ENCODE assay signal across 7 mouse cellular contexts in the genomic region with DNA sequence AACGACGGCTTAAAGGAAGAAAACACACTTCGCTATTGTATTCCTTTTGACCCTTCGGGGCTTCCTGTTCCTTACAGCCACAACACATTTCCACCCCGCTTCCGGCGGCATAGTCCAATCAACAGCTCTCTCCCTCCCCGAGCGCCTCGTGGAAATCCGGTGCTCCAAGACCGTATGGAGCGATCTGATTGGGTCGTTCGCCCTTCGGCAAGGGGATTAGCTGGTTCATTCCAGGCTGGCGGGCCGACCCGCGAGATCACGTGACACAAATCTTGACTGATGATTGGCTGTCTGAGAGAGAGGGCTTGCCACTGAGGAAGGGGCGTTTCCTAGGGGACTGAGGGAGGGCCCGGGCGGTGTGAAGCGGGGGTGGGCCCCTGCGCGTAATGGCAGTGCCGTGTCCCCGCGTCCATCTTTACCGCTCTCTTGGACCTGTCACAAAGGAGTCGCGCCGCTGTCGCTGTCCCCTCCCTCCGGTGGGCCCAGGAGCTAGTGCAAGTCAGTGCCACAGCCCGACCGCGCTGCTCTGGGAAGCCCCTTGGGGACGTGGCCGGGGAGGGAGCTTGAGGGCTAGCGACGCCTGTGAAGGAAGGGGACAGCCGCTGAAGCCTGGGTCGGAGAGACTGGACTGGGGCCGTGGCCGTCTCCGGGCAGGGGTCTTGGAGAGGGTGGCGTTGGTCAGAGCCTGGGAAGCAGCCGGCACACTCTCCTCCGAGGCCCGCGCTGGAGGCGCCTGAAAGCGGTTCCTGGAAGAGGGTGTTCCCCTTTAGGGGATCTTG. TPM values are rescaled to one million over a fixed set of nuclear protein-coding genes. Genes with fewer than 3 reads are reported as not detected.
DNase-seq lines count a peak whose midpoint lies in the region; ATAC-seq lines count a peak whose summit lies in the region.

Gene Rspry1, plus strand, starts transcription at position 331 of the 779 bp plus-strand sequence.
Gene Fam192a, minus strand, starts transcription at position 391 of the 779 bp plus-strand sequence.

- no peaks in the 10 kb centered on the region for H3K27me3 ChIP-seq in intestine, embryonic 16.5 days (replicated peaks; ENCODE audit: control insufficient read depth, insufficient read depth, low read length)
- no peaks in the 10 kb centered on the region for H3K27me3 ChIP-seq in midbrain, embryonic 11.5 days (ENCODE audit: control insufficient read depth, insufficient read depth, low read length)

- ATAC-seq in intestine, embryonic 16.5 days, result peak; percentile 100
- ATAC-seq in midbrain, embryonic 11.5 days (ENCODE audit: low FRiP score), result peak; percentile 99

- H3K4me1 ChIP-seq in intestine, embryonic 16.5 days (ENCODE audit: control insufficient read depth, insufficient read depth, low read length), result peaks cover 7% of the 10 kb centered on the region
- peaks cover 19% of the 10 kb centered on the region for H3K4me1 ChIP-seq in midbrain, embryonic 11.5 days (ENCODE audit: control insufficient read depth, insufficient read depth, low read length)

- peak within 1 kb of the TSS; percentile 99 for H3K9ac ChIP-seq in intestine, embryonic 16.5 days (ENCODE audit: low read depth, low read length)
- peak within 1 kb of the TSS; percentile 88 for H3K9ac ChIP-seq in midbrain, embryonic 11.5 days (ENCODE audit: low read length)

- peak within 1 kb of the TSS; percentile 89 for H3K4me2 ChIP-seq in intestine, embryonic 16.5 days (ENCODE audit: low read depth, low read length)
- H3K4me2 ChIP-seq in midbrain, embryonic 11.5 days, result peak within 1 kb of the TSS; percentile 80

- peak within 1 kb of the TSS; percentile 87 for H3K27ac ChIP-seq in intestine, embryonic 16.5 days (ENCODE audit: low read length)
- peak within 1 kb of the TSS; percentile 69 for H3K27ac ChIP-seq in midbrain, embryonic 11.5 days (ENCODE audit: low read depth, low read length)

- no peaks in the 10 kb centered on the region for H3K9me3 ChIP-seq in intestine, embryonic 16.5 days (ENCODE audit: control insufficient read depth, low read length)
- no peaks in the 10 kb centered on the region for H3K9me3 ChIP-seq in midbrain, embryonic 11.5 days (ENCODE audit: control insufficient read depth, low read length)

- intact Hi-C loops in left cerebral cortex, postnatal 36 days (cut with DNase I), result loop anchor here (2.0 to 10.0 kb wide), 2 partner anchors 101 to 213 kb away; partner anchors contain the start of gene Ccl17

- no peaks in the 10 kb centered on the region for H3K36me3 ChIP-seq in intestine, embryonic 16.5 days (ENCODE audit: control insufficient read depth, insufficient read depth, low read length)
- H3K36me3 ChIP-seq in midbrain, embryonic 11.5 days (ENCODE audit: control insufficient read depth, insufficient read depth, low read length), result no peaks in the 10 kb centered on the region

- WGBS in intestine, embryonic 16.5 days, result under 1% methylated on average over 55 of the region's 55 CpGs
- WGBS in midbrain, embryonic 11.5 days, result under 1% methylated on average over 55 of the region's 55 CpGs

- peak within 1 kb of the TSS; percentile 85 for H3K4me3 ChIP-seq in intestine, embryonic 16.5 days (ENCODE audit: low read length)
- H3K4me3 ChIP-seq in midbrain, embryonic 11.5 days (ENCODE audit: low read depth, low read length), result peak within 1 kb of the TSS; percentile 85

- peak; percentile 100 for DNase-seq in adrenal gland, adult 8-10 months
- peak; percentile 100 for DNase-seq in embryo, embryonic 9.5 days (ENCODE audit: extremely low spot score)
- DNase-seq in gastrocnemius, postnatal 4 days (ENCODE audit: low spot score in 2 of 2), result peak; percentile 99
- peak; percentile 100 for DNase-seq in left cerebral cortex, postnatal 36 days (ENCODE audit: low spot score in 2 of 2)
- DNase-seq in midbrain, embryonic 11.5 days (ENCODE audit: low spot score, missing footprints), result peak; percentile 100
- DNase-seq in skeletal muscle tissue, adult 2 months (ENCODE audit: low read depth, low spot score), result peak; percentile 100

RNA-seq across cellular contexts. Expression of gene Rspry1, which starts in this region (rescaled TPM):
- 10 to 100 TPM; 20.4 to 30.0 (median 22.5) TPM for total RNA-seq in adrenal gland, adult 8-10 months (2022)
- 10 to 100 TPM; 20.2 to 22.7 TPM for total RNA-seq in gastrocnemius, postnatal 4 days (2021)
- polyA plus RNA-seq in intestine, embryonic 16.5 days (2015; fragmentation: Nextera tagmentation; extraction: Ambion mirVana), result 27.9 and 29.5 TPM in 2 replicates
- 10 to 100 TPM; 24.8 to 30.0 TPM for total RNA-seq in left cerebral cortex, postnatal 36 days (2021)
- 50.7 and 51.9 TPM in 2 replicates for polyA plus RNA-seq in midbrain, embryonic 11.5 days (2014; fragmentation: Nextera tagmentation; extraction: Ambion mirVana)

RNA-seq across cellular contexts. Expression of gene Fam192a, which starts in this region (rescaled TPM):
- 10 to 100 TPM; 35.4 to 45.5 (median 42.4) TPM for total RNA-seq in adrenal gland, adult 8-10 months (2022)
- 10 to 100 TPM; 27.1 to 33.0 TPM for total RNA-seq in gastrocnemius, postnatal 4 days (2021)
- 50.7 and 56.4 TPM in 2 replicates for polyA plus RNA-seq in intestine, embryonic 16.5 days (2015; fragmentation: Nextera tagmentation; extraction: Ambion mirVana)
- 10 to 100 TPM; 45.3 to 45.6 TPM for total RNA-seq in left cerebral cortex, postnatal 36 days (2021)
- 107 and 127 TPM in 2 replicates for polyA plus RNA-seq in midbrain, embryonic 11.5 days (2014; fragmentation: Nextera tagmentation; extraction: Ambion mirVana)

Comparison
In these comparisons a context has a peak if more than half of its experiments do, and no peak if none do; other contexts are left out.
1. Peak in every context shown above with its lines: DNase-seq, ATAC-seq, H3K4me3 ChIP-seq and H3K27ac ChIP-seq.